Mouse (Mus musculus): ENCODE measurements around the gene Olfr775. TPM values are rescaled to one million over a fixed set of nuclear protein-coding genes. Genes with fewer than 3 reads are reported as not detected.

Gene Olfr775
- polyA plus RNA-seq (2012; rRNA removed) = not detected in 2 replicates

DNA sequence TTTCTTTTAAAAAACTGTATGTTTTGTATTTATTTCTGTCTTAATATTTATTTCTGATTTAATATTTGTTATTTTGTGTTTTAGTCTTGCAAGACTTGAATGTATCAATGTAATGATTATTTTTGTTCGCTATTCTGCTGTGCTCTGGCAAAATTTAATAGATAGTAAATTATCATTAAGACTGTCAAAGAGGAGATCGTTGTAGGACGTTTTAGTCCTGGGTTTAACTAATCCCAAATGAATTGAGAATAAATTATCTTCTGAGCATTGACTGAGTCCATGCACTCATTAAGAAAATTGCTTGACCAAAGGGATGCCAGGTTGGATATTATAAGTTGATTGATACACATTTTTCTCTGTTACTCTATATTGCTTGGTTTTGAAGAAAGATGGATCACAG, at the start of gene Olfr775:
Gene Olfr775 (plus strand): TSS at position 301 of the 400 bp plus-strand sequence.

DNA sequence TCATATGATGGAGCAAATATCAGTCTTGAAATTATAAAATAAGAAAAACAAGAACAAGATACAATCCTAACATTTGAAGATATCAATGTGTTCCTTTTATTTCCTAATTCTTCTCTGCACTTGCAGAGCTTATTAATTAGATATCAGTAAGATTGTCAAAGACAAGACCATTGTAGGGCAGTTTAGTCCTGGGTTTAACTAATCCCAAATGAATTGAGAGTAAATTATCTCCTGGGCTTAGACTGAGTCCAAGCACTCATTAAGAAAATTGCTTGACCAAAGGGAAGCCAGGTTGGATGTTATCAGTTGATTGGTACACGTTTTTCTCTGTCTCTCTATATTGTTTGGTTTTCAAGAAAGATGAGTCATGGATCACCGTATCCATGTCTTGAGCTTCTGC, 12.3 kb upstream of the Olfr775 start, which contains the start of gene Olfr774:
Gene Olfr774 (plus strand): TSS at position 301 of the 400 bp plus-strand sequence.

DNA sequence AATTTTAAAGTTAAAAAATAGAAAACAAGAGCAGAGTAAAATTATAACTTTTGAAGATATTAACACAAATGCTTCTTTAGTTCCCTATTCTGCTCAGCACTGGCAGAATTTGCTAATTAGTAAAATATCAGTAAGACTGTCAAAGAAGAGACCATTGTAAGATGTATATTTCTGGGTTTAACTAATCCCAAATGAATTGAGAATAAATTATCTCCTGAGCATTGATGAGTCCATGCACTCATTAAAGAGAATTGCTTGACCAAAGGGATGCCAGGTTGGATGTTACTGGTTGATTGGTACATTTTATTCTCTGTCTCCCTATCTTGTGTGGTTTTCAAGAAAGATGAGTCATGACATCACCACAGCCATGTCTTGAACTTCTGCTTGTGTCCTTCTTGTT, 10.6 kb downstream of the Olfr775 start, which contains the start of gene Olfr776:
Gene Olfr776 (plus strand): TSS at position 301 of the 400 bp plus-strand sequence.

DNA sequence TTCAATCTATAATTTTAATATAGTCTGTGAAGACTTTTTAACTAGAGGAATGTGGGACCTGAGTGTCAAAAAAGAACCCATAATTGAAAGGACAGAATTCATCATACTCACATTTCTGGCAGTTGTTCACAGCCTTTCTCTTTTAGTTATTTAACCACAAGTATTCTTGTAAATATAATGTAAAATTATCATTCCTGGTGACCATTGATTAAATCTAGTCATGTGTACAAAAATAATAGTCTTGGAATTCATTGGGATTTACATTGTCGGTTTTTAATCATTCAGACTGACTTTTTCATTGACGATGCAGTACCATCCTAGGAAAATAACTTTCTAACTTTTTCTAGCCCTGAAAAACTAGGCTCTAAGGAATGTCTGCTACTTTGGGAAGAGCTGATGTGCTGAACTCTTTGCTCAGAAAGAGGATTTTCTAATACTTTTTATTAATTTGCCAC, 22.9 kb downstream of the Olfr775 start, which contains the start of gene Olfr777:
Gene Olfr777 (minus strand): TSS at position 405 of the 455 bp plus-strand sequence.

Other genes with a start within 250 kb of the Olfr775 start
- gene Olfr763, start 237.6 kb upstream of the Olfr775 start, polyA plus RNA-seq (2012; rRNA removed) = not detected in 2 replicates
- gene Olfr764-ps1, start 208.5 kb upstream of the Olfr775 start, polyA plus RNA-seq (2012; rRNA removed) = not detected in 2 replicates
- not detected in 2 replicates for gene Olfr765, start 198.4 kb upstream of the Olfr775 start, polyA plus RNA-seq (2012; rRNA removed)
- gene Olfr766-ps1, start 179.4 kb upstream of the Olfr775 start, polyA plus RNA-seq (2012; rRNA removed) = not detected in 2 replicates
- gene Olfr767, start 165.5 kb upstream of the Olfr775 start, polyA plus RNA-seq (2012; rRNA removed) = not detected in 2 replicates
- not detected in 2 replicates for gene Olfr768, start 149.0 kb upstream of the Olfr775 start, polyA plus RNA-seq (2012; rRNA removed)
- gene Olfr769, start 130.6 kb upstream of the Olfr775 start, polyA plus RNA-seq (2012; rRNA removed) = not detected in 2 replicates
- gene Olfr770, start 109.4 kb upstream of the Olfr775 start, polyA plus RNA-seq (2012; rRNA removed) = not detected in 2 replicates
- gene Olfr771, start 83.7 kb upstream of the Olfr775 start, polyA plus RNA-seq (2012; rRNA removed) = not detected in 2 replicates
- not detected in 2 replicates for gene Olfr772, start 70.5 kb upstream of the Olfr775 start, polyA plus RNA-seq (2012; rRNA removed)
- not detected in 2 replicates for gene Olfr773, start 61.0 kb upstream of the Olfr775 start, polyA plus RNA-seq (2012; rRNA removed)
- not detected in 2 replicates for gene Olfr774, start 12.2 kb upstream of the Olfr775 start, polyA plus RNA-seq (2012; rRNA removed)
- gene Olfr776, start 10.7 kb downstream of the Olfr775 start, polyA plus RNA-seq (2012; rRNA removed) = not detected in 2 replicates
- gene Olfr777, start 23.1 kb downstream of the Olfr775 start, polyA plus RNA-seq (2012; rRNA removed) = not detected in 2 replicates
- gene Olfr780, start 69.7 kb downstream of the Olfr775 start, polyA plus RNA-seq (2012; rRNA removed) = not detected in 2 replicates
- not detected in 2 replicates for gene Olfr781, start 80.4 kb downstream of the Olfr775 start, polyA plus RNA-seq (2012; rRNA removed)
- not detected in 2 replicates for gene Olfr782, start 100.4 kb downstream of the Olfr775 start, polyA plus RNA-seq (2012; rRNA removed)
- 0.06 TPM in 2 replicates for gene Olfr784, start 135.7 kb downstream of the Olfr775 start, polyA plus RNA-seq (2012; rRNA removed)
- gene Olfr785, start 157.0 kb downstream of the Olfr775 start, polyA plus RNA-seq (2012; rRNA removed) = not detected in 2 replicates
- gene Olfr786, start 178.9 kb downstream of the Olfr775 start, polyA plus RNA-seq (2012; rRNA removed) = not detected in 2 replicates
- gene Olfr787, start 213.4 kb downstream of the Olfr775 start, polyA plus RNA-seq (2012; rRNA removed) = not detected in 2 replicates
- gene Olfr788, start 222.6 kb downstream of the Olfr775 start, polyA plus RNA-seq (2012; rRNA removed) = not detected in 2 replicates
- gene Olfr789, start 236.3 kb downstream of the Olfr775 start, polyA plus RNA-seq (2012; rRNA removed) = not detected in 2 replicates

Measured in colon, adult 2 months (tissue).